Mouse (Mus musculus): ENCODE data around the gene Emp1. TPM values are rescaled to one million over a fixed set of nuclear protein-coding genes. Genes with fewer than 3 reads are reported as not detected.

Gene Emp1
- polyA plus RNA-seq (2014; fragmentation: Illumina TruSeq; extraction: RNeasy Lipid Tissue Mini Kit (QIAGEN cat#74804); ENCODE audit: low read depth, low replicate concordance), result 138 TPM

GRCm38 (mm10) chr6:135362459-135363159 lies at the start of gene Emp1:
Emp1 (plus strand) TSS chr6:135362545.

Other genes starting within 250 kb of the Emp1 start
- not detected for gene Gprc5d, start 244.3 kb upstream of the Emp1 start, polyA plus RNA-seq (2014; fragmentation: Illumina TruSeq; extraction: RNeasy Lipid Tissue Mini Kit (QIAGEN cat#74804); ENCODE audit: low read depth, low replicate concordance)
- gene Fam234b, start 164.6 kb upstream of the Emp1 start, polyA plus RNA-seq (2014; fragmentation: Illumina TruSeq; extraction: RNeasy Lipid Tissue Mini Kit (QIAGEN cat#74804); ENCODE audit: low read depth, low replicate concordance), result 17.3 TPM
- gene Hebp1, start 164.5 kb upstream of the Emp1 start, polyA plus RNA-seq (2014; fragmentation: Illumina TruSeq; extraction: RNeasy Lipid Tissue Mini Kit (QIAGEN cat#74804); ENCODE audit: low read depth, low replicate concordance), result 2.4 TPM
- not detected for gene Gsg1, start 108.2 kb upstream of the Emp1 start, polyA plus RNA-seq (2014; fragmentation: Illumina TruSeq; extraction: RNeasy Lipid Tissue Mini Kit (QIAGEN cat#74804); ENCODE audit: low read depth, low replicate concordance)
- gene Pbp2, start 52.1 kb upstream of the Emp1 start, polyA plus RNA-seq (2014; fragmentation: Illumina TruSeq; extraction: RNeasy Lipid Tissue Mini Kit (QIAGEN cat#74804); ENCODE audit: low read depth, low replicate concordance), result not detected

Data from adrenal gland, adult 10 weeks (tissue).